Mouse (Mus musculus) kidney, postnatal 0 days (tissue): ENCODE measurements around the gene Abcc8. TPM values are rescaled to one million over a fixed set of nuclear protein-coding genes. Genes with fewer than 3 reads are reported as not detected.

Experiments
- ATAC-seq: fragments of 200-750 bp; cut with Nextera tagmentation; replicated peaks from 2 replicates; pipeline ENCODE4 v1.8.0; 2017; ENCODE audit warnings: low read depth, moderate number of reproducible peaks, moderate TSS enrichment, moderate library complexity; ENCODE audit not compliant: low FRiP score
- DNase-seq: peaks from one replicate; pipeline ENCODE4 v3.0.0-alpha.2; 2016; ENCODE audit warnings: low spot score
- H3K27ac ChIP-seq: fragments of 300-500 bp; sonication (generic); 2 replicates; pipeline ENCODE4 v1.5.1; 2014; ENCODE audit warnings: mild to moderate bottlenecking
- H3K27me3 ChIP-seq: fragments of 300-500 bp; sonication (generic); 2 replicates; pipeline ENCODE4 v1.6.1; 2014; ENCODE audit warnings: low read length, mixed read lengths; ENCODE audit not compliant: insufficient read depth
- H3K36me3 ChIP-seq: fragments of 300-500 bp; sonication (generic); 2 replicates; pipeline ENCODE4 v1.6.1; 2014; ENCODE audit warnings: low read length, mixed read lengths; ENCODE audit not compliant: insufficient read depth
- H3K4me1 ChIP-seq: fragments of 300-500 bp; sonication (generic); replicated peaks from 2 replicates; pipeline ENCODE4 v1.6.1; 2014; ENCODE audit warnings: antibody characterized with exemption, low read length, mixed read lengths; ENCODE audit not compliant: insufficient read depth
- H3K4me2 ChIP-seq: fragments of 300-500 bp; sonication (generic); 2 replicates; pipeline ENCODE4 v1.6.1; 2014; ENCODE audit warnings: mild to moderate bottlenecking, low read length, moderate library complexity, mixed read lengths
- H3K4me3 ChIP-seq: fragments of 300-500 bp; sonication (generic); replicated peaks from 2 replicates; pipeline ENCODE4 v1.5.1; 2014; ENCODE audit warnings: low read depth, low read length
- H3K9ac ChIP-seq: fragments of 300-500 bp; sonication (generic); 2 replicates; pipeline ENCODE4 v1.6.1; 2014; ENCODE audit warnings: low read depth, low read length
- H3K9me3 ChIP-seq: fragments of 300-500 bp; sonication (generic); replicated peaks from 2 replicates; pipeline ENCODE4 v1.6.1; 2016; ENCODE audit warnings: low read length, inconsistent platforms, mixed read lengths
- CTCF ChIP-seq: IDR thresholded peaks from 2 replicates; pipeline ENCODE4 v1.5.1; 2016; ENCODE audit warnings: antibody characterized with exemption, low read depth, mild to moderate bottlenecking, moderate library complexity
- WGBS: fragments of 180-500 bp; shearing (Covaris S2); extraction: QIAGEN DNeasy Blood & Tissue Kit; methylation state at CpG from one replicate; pipeline ENCODE4 v1.1.7; 2014; 5-methylcytosine and 5-hydroxymethylcytosine counted together
- polyA plus RNA-seq: library from polyadenylated mRNA; unstranded; fragments of >200 nt; fragmentation: Nextera tagmentation; extraction: Ambion mirVana; gene quantifications from 2 replicates; pipeline ENCODE4 v1.2.1, GENCODE M21; 2015

Gene Abcc8
- polyA plus RNA-seq, 1 experiment from 2014 or later, result 1.1 TPM

- no peaks in the 10 kb centered on the region for H3K9me3 ChIP-seq
- no peak overlapping the region for H3K9ac ChIP-seq
- no peaks in the 10 kb centered on the region for H3K36me3 ChIP-seq
- H3K4me1 ChIP-seq, result no peaks in the 10 kb centered on the region
- no peak overlapping the region for H3K4me3 ChIP-seq
- no peak overlapping the region for H3K27ac ChIP-seq
- no peaks in the 10 kb centered on the region for H3K27me3 ChIP-seq
- 49% methylated on average over 7 of the region's 7 CpGs for WGBS
- DNase-seq (no peak), ATAC-seq (no peak)
- no peak; the same call in 1 of the 2 replicates for TF ChIP-seq CTCF
- H3K4me2 ChIP-seq, result no peak overlapping the region
Measured at GRCm38 (mm10) chr7:46130723-46131122, 49.1 kb downstream of the Abcc8 start.

GRCm38 (mm10) chr7:46129463-46130179 lies 50.2 kb downstream of the Abcc8 start:
- Histone ChIP-seq H3K9me3 (no peaks in the 10 kb centered on the region), H3K4me2 (no peak overlapping the region), H3K4me3 (no peak overlapping the region), H3K9ac (no peak overlapping the region), H3K4me1 (no peaks in the 10 kb centered on the region), H3K27ac (no peak overlapping the region), H3K36me3 (no peaks in the 10 kb centered on the region), H3K27me3 (no peaks in the 10 kb centered on the region)
- 38% methylated on average over 7 of the region's 7 CpGs for WGBS
- DNase-seq, result no peak
- TF ChIP-seq CTCF, result no peak
- ATAC-seq, result no peak

- WGBS, result 25% methylated on average over 7 of the region's 7 CpGs
- Histone ChIP-seq H3K4me2 (no peak overlapping the region), H3K27ac (no peak overlapping the region), H3K4me3 (no peak overlapping the region), H3K27me3 (no peaks in the 10 kb centered on the region), H3K4me1 (no peaks in the 10 kb centered on the region), H3K9me3 (no peaks in the 10 kb centered on the region), H3K9ac (0 out of 2 replicates have a peak overlapping the region, but pooled peaks have one; percentile 2), H3K36me3 (no peaks in the 10 kb centered on the region)
- ATAC-seq, result no peak
- TF ChIP-seq CTCF, result no peak
- no peak for DNase-seq
Measured at GRCm38 (mm10) chr7:46128196-46128595, 51.6 kb downstream of the Abcc8 start.

- Histone ChIP-seq H3K4me3 (no peak overlapping the region), H3K27ac (no peak overlapping the region), H3K27me3 (no peaks in the 10 kb centered on the region), H3K9ac (no peak overlapping the region), H3K4me1 (no peaks in the 10 kb centered on the region), H3K9me3 (no peaks in the 10 kb centered on the region), H3K4me2 (no peak overlapping the region), H3K36me3 (no peaks in the 10 kb centered on the region)
- no peak for ATAC-seq
- 70% methylated on average over 11 of the region's 11 CpGs for WGBS
- TF ChIP-seq CTCF, result no peak
- DNase-seq, result no peak
Measured at GRCm38 (mm10) chr7:46125340-46125739, 54.5 kb downstream of the Abcc8 start.

GRCm38 (mm10) chr7:46124460-46124859 lies 55.4 kb downstream of the Abcc8 start:
- Histone ChIP-seq H3K27me3 (no peaks in the 10 kb centered on the region), H3K9ac (no peak overlapping the region), H3K9me3 (no peaks in the 10 kb centered on the region), H3K36me3 (no peaks in the 10 kb centered on the region), H3K4me3 (no peak overlapping the region), H3K27ac (no peak overlapping the region), H3K4me2 (no peak overlapping the region), H3K4me1 (no peaks in the 10 kb centered on the region)
- no peak for TF ChIP-seq CTCF
- 63% methylated on average over 6 of the region's 6 CpGs for WGBS
- DNase-seq (peak; percentile 54), ATAC-seq (no peak)

GRCm38 (mm10) chr7:46122964-46123363 lies 56.9 kb downstream of the Abcc8 start:
- Histone ChIP-seq H3K36me3 (no peaks in the 10 kb centered on the region), H3K27me3 (no peaks in the 10 kb centered on the region), H3K27ac (no peak overlapping the region), H3K4me2 (no peak overlapping the region), H3K4me3 (no peak overlapping the region), H3K9me3 (no peaks in the 10 kb centered on the region), H3K4me1 (no peaks in the 10 kb centered on the region), H3K9ac (no peak overlapping the region)
- DNase-seq (no peak), ATAC-seq (no peak)
- no peak for TF ChIP-seq CTCF
- 20% methylated on average over 4 of the region's 4 CpGs for WGBS
